Mouse (Mus musculus) midbrain, embryonic 11.5 days (tissue): ENCODE data around the gene Clca3b. TPM values are rescaled to one million over a fixed set of nuclear protein-coding genes. Genes with fewer than 3 reads are reported as not detected.

Source experiments
- polyA plus RNA-seq: library from polyadenylated mRNA; unstranded; fragments of >200 nt; fragmentation: Nextera tagmentation; extraction: Ambion mirVana; gene quantifications from 2 replicates; pipeline ENCODE4 v1.2.1, GENCODE M21; 2014

The Clca3b gene
- polyA plus RNA-seq, 1 experiment from 2014 or later, result not detected

Other genes starting within 250 kb of the Clca3b start
- 91.4 and 92.2 TPM in 2 replicates for gene Sh3glb1, start 129.0 kb downstream of the Clca3b start, polyA plus RNA-seq
- gene Clca3a1, start 88.4 kb downstream of the Clca3b start, polyA plus RNA-seq, result 0.06 TPM in 1 of 2 replicates, not detected in the other
- gene Clca3a2, start 29.9 kb downstream of the Clca3b start, polyA plus RNA-seq, result not detected in 2 replicates
- not detected in 2 replicates for gene Clca4b, start 83.2 kb upstream of the Clca3b start, polyA plus RNA-seq
- not detected in 2 replicates for gene Clca4a, start 125.7 kb upstream of the Clca3b start, polyA plus RNA-seq
- gene Clca1, start 183.4 kb upstream of the Clca3b start, polyA plus RNA-seq, result not detected in 2 replicates